Mouse (Mus musculus) gonadal fat pad, adult 2 months (tissue): ENCODE measurements at regions not wholly inside any gene's neighbourhood (a gene's known extent, or its start where the extent isn't known, plus 50 kb on each side); places are given as distances from the start of the nearest gene placed in this dataset.

Experiments used
- DNase-seq: peaks from one replicate; pipeline ENCODE4 v3.0.0-alpha.2; 2012; ENCODE audit warnings: low read depth

DNA sequence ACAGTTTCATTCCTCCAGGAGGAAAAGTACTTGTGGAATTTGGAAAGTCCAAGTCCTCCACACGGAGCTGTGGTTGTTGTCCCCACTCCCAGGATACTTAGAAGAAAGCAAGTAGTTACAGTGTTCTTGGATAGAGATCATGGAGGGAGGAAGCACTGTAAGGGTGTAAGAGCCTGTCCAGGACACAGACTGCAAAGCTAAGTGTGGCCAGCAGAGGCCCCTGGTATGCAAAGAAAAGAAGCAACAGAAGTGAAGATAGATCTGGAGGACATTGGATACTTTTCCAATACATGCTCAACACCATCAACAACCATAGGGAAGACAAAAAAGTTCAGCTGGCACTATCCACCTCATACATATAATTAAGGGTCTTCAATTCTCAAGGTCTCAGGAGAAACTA is 197.4 kb downstream of the Meis1 start:
- peak; percentile 22 for DNase-seq

- DNase-seq, result no peak
These were observed 204.7 kb downstream of the Meis1 start for GRCm38 (mm10) chr11:18814110-18814509.

GRCm38 (mm10) chr11:18767479-18767878 is 251.3 kb downstream of the Meis1 start:
- no peak for DNase-seq

DNA sequence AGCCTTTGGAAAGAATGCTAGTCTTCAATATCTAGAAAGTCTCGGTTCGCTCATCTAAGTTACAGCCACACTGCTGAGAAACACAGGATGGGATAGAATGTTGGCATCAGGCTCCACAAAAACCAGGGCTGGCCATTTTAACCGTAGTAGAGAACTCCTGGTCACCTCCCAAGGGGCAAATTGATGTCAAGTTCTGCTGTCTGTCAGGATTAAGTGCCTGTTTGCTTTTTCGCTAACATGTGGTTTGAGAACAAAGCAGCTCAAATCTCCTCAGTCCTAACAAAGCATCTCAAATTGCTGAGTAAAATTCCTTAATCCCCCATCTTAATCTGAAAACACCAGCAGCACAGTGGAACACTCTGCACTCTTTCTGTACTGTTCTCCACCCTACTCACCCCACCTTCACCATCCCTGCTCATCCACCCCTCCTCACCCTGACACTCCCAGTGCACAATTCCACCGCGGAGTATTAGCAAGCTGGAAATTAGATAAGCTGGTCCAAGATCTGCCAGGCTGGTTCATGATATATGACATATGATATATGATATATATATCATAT is 252.2 kb downstream of the Meis1 start:
- no peak for DNase-seq

DNA sequence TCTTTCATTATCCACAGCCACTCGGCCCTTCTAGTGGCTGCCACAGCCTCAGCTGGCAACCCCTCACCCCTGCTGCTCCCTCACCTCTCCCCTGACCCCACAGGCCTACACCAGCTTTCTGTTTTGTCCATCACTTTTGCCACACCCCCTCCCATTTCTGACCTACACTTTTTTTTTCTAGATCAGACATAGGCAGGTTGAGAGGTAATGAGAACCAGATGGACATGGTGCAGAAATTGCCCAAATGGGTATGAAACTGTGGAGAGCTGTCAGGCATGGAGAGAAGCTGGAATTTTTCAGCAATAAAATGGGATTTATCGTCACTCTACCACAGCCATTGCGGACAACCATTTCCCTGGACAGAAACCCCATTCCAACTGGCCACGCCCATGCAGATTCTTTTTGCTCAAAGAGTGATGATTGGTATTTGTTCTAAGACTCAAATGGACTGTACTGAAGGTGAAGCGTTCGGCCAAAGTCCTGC is 260.2 kb downstream of the Meis1 start:
- no peak for DNase-seq

GRCm38 (mm10) chr11:18756576-18756975 is 262.2 kb downstream of the Meis1 start:
- no peak for DNase-seq

DNA sequence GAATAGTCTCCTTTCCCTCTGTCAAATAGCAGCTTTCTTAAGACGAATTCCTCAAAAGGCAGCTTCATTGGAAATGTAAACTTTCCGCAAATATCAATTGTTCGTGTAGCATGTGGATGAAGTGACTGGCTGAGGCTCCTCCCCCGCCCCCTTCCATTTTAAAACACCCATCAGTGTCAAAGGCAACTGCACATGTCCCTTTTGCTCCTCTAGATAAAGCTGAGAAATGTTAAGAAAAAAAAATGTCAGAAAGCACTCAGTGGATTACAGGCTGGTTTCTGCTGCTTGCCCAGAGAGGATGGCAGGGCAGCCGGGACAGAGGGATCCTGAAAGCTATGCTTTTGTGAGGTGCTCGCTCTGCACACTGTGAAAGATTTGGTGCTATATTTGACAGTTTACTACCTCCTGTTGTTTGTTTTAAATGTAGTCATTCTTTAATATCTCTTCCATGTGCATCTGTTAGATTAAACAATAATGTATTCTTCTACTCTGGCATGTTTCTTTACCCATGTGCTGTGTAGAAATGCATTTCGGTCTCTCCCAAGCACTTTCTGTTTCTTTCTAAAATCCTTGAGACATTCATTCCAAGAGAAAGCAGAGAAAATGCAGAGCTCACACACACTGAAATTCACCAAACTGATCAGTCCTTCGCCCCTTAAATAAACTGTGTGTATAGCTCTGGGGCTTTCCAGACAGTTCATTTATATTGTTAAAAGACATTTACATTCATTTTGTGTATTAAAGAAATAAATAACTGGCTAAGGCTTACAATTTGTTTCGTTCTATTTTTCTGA is 263.9 kb downstream of the Meis1 start:
- no peak for DNase-seq

GRCm38 (mm10) chr11:18753856-18754255 is 264.9 kb downstream of the Meis1 start:
- no peak for DNase-seq

DNA sequence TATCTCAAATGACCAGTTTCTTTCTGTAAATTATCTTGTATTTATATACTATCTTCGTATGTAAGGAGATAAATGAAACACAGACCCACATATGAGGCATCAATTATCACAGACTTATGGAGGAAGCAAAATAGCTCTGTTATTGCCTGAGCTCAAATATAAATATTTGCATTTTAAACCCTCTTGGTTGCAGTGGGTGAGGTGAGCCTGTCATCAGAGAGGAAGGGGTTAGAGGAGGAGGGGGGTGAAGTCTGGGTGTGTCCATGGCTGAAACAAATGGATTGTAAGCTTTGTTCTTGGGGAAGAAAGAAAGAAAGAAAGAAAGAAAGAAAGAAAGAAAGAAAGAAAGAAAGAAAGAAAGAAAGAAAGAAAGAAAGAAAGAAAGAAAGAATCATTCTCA is 265.5 kb downstream of the Meis1 start:
- no peak for DNase-seq

- DNase-seq, result no peak
These were observed 266.3 kb downstream of the Meis1 start for GRCm38 (mm10) chr11:18752512-18752911.

DNA sequence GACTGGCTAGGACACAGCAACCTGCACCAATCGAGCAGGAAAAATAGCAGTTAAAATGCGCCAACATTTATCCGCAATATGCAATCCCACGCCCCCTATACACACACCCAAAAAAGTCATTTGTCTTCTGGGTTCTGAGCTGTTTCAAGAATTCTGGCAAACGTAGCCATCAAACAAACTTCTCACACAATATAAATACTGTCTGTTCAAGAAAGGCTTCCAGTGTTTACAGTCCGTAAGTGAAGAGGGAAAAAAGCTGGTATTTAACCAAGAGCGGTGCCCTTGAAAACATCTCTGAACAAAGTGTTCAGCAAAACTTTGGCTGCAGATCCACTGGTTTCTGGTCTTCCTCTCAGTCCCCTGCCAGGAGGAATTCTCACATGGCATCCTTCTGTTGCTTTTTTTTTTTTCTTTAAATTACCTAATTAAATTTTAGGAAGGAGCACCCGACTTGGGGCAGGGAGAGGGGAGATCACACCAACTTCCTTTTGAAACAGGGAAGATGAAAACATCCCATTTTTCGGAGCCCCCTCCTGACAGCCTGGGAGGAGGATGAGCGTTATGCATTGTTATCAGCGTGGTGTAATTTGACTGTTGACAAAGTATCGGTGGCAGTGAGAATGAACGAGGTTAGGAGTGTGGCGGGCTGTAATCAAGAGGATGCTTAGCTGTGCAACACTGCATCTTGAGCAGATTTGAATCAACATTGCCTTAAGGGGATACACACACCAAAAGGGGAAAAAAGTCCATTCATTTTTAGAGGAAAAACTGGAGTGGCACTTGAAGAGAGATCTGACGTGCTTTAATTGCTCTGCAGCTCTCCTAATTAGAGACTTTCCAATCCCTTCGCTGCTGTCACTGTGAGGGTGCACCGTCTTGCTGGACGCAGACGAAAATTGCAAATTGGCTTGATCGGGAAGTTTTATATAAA is 267.6 kb downstream of the Meis1 start:
- no peak for DNase-seq

DNA sequence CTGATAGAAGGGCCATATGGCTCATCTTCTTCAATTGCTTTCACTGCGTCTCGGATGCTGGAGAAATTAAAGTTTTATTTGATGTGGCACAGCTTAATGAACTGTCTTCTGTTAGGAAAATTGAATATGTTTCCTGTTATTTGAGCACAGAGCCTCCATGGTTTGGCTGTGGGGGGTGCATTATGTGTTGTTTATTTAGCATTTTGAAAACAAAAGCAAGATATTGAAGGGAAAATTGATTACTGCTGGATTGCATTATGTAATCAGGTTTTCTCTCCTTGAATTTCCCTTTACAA is 268.8 kb downstream of the Meis1 start:
- no peak for DNase-seq

- DNase-seq, result no peak
These were observed 269.3 kb downstream of the Meis1 start for GRCm38 (mm10) chr11:18749265-18750079.

DNA sequence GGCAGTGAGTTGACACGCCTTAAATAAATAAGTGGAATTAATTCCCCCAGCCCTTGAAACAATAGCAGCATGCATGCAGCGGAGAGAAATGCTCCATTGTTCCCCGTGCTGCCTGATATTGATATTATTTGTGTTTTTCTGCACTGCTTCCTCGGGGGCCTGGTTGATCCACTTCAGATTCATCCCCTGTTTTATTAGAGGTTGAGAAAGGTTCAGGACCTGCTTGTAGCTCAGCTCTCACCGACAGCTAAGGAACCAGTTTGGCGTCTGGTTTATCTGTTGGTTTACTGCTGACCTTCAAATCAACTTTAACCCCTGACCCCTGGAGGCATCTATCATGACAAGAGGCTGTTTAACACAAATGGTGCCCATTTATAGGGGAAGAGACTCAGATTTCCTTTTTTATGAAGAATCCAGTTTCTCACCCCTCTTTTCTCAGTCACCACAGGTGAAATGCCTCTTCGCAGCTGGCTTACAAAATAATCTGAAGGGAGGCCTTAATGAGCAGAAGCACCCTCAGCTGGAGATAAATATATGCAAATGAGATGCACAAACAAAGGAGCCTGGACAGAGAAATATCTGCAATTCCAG is 270.8 kb downstream of the Meis1 start:
- no peak for DNase-seq

DNA sequence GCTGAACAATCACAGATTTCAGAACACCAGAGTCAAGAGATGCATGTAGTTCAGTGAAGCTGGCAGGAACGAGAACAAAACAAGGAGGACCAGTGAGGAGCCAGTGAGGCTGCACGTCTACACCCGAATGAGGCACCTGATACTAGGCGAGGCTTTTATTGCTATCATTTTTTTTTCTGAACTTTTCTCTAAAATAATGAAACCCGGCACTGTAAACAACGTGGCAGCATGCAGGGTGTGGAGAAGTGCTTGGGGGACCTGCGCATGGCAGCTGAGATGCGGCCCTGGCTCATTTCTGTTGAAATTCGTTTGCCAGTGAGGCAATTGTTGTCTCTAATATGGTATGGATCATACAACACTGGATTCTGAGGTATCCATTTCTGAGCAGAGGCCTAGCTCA is 271.4 kb downstream of the Meis1 start:
- DNase-seq, result no peak

DNA sequence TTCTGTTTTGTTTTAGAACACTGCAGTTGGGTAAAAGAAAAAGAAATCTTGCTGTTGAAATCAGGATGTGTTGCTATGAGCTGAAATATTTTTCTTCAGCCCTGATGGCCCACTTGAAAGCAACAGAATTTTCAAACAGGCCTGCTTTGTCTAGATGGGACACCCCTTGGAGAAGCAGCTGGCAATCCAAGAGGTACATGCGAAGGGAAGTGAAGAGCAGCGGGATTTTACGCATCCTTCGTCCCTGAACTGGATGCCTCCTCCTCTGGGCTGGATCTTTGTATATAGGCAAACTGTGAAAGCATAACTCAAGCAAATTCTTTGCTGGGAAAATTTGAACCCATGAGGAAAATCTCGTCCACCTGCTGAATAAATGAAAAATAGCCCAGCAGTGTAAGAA is 272.3 kb downstream of the Meis1 start:
- no peak for DNase-seq

DNA sequence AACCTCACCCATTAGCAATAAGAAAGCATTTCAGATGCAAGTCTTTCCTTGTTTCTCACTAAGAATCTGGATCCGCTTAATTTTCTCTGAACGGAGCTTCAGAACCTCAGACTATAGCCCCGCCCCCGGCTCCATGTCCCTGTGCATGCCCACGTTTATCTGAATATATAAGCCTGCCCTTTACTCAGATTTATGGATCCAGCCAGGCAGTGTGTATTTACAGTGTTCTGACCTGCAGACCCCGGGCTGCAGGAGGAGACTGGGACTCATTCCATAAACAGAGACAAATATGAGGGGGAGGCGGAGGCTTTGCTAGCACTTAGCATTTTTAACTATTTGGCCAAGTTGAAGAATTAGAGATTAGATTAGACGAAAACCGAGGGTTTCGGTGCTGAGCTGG is 272.9 kb downstream of the Meis1 start:
- DNase-seq, result no peak

DNA sequence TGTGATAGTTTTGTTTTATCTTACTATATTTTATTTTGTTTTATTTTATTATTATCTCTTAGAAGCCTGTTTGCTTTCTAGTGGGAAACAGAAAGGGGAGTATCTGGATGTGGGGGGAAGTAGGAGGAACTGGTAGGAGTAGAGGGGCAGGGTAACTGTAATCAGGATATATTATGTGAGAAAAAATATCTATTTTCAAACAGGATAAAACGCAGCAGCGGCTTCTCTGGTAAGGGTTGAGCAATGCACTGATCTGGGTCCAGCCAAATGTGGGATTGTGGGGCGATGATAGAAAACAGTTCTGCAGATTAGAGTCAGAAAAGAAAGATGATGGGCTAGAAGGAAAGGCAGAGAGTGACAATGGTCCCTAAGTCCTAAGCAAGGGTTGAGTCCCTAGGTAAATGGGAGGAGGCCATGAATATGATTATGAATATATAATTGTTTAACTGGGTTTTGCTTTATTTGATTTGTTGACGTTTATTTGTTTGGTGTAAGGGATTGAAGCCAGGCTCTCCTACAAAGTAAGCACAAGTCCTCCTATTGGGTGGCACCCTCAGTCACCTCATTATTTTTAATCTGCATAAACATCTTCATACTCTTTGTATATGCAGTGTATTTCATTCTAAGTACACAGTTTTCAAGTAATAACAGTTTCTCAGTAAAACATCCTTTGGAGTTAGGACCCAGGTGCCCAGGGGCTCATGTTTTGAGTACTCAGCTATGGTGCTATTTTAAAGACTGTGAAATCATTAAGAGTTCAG is 283.7 kb downstream of the Meis1 start:
- DNase-seq, result no peak

GRCm38 (mm10) chr11:18734075-18734474 is 284.7 kb downstream of the Meis1 start:
- no peak for DNase-seq

DNA sequence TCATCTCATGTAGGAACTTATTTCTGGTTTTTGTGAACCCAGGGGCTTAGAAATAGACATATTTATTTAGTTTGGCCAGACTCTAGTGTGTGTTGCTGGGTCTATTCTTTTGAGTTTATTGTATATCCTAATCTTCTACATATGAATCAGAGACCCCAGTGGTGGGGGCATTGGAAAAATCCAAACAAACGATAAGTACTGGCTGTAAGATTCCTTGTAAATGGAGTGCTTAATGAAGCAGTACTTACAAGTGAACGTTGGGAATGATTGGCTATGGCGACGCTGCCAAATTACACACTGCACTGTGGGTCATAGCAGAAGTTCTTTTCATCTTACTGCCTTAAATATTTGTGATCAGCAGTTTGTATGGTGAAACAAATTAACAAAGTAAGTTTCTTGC is 289.0 kb downstream of the Meis1 start:
- DNase-seq, result no peak

GRCm38 (mm10) chr11:18722770-18723169 is 296.0 kb downstream of the Meis1 start:
- no peak for DNase-seq
